Mouse (Mus musculus): Measurements from ENCODE around the gene Crisp4.

GRCm38 (mm10) chr1:18159082-18159481 is 13.4 kb upstream of the Crisp4 start:
- TF ChIP-seq CTCF (IDR thresholded peaks at IDR 0.05; ENCODE audit: insufficient read depth, low read length) (no peak), POLR2A (IDR thresholded peaks at IDR 0.05; ENCODE audit: borderline replicate concordance, extremely low read depth, low read depth, low read length) (no peak)

Measured in lung, adult 2 months (tissue).